Mouse (Mus musculus): ENCODE data around the gene Aspdh. TPM values are rescaled to one million over a fixed set of nuclear protein-coding genes. Genes with fewer than 3 reads are reported as not detected.
A peak's percentile ranks its signal among the peaks of the same experiment; 100 is the strongest.

Aspdh gene
- total RNA-seq, 2 experiments from 2014 or later: 0.63 TPM; not detected in 1

DNA sequence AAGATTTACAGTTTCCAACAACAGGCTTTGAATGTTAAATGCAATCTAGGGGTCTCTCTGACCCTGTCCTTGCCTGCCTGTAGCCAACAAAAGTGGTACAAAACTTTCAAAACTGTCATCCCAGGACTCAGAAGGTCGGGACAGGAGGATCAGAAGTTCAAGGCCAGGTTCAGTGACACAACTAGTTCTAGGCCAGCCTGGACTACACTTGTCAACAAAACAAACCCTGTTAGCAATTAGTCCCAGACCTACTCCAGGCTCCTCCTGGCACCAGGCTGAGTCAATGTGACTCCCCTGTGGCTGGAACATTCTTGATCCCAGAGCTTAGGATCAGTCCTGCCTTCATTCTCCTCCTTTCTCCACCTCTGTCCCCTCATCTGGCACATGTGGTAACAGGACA lies 33.7 kb downstream of the Aspdh start:
- DNase-seq: no peak

DNA sequence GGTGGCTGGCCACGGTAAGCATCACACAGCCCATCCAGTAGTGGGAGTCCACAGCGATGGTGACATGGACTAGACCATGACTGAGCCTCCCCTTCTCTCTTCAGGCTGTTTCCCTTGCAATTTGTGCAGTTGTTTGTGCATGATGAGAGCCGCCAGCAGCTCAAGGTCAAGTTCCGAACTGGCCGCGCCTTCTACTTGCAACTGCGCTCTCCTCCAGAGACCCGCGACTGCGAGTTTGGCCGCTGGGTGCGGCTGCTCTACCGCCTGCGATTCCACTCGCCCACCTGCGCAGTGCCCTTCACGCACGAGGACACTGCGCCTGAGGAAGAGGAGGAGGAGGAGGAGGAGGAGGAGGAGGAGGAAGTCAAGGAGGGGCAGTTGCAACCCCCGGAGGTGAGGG lies 34.9 kb downstream of the Aspdh start:
- peak in 1 of 2 experiments; percentile 27 for DNase-seq

DNA sequence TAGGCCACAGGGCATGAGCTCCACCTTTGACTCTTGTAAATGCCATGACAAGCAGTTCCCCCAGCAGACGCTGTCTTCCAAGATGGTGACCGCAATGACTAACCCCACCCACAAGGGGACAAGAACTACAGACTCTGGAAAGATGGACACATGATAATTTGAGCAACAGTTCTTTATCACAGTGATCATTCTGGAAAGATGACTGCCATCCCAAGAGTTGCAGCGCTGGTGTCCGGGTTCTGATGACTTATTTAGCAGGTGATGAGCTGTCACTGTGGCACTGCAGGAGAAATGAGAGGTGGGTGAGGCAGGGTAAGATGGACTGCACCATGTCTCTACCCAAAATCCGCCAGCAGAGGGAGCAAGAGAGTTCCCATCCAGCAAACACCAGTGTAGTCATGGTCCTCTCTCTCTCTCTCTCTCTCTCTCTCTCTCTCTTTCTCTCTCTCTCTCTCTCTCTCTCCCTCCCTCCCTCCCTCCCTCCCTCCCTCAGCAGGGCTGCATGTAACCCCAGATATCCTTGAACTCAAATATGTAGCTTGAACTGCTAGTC lies 36.4 kb downstream of the Aspdh start:
- DNase-seq: peak; percentile 71 to 83

DNA sequence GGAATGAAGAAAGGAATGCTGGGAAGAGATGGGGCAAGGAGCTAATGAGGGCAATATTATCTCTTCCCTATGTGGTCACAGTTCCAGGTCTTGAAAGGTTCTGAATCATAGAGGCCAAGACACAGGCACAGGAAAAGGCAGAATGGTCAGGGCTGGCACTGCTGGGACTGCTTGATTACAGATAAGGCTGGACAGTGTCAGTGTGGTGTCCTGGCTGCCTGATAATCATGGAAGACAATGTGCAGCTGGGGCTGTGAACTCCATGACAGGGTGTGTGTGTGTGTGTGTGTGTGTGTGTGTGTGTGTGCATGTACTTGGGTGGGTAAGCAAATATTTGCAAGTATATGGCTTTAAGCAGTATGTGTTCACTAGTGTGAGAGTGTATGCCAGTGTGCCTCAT lies 42.3 kb downstream of the Aspdh start:
- no peak for DNase-seq

Small RNA genes within 50 kb of the gene (microRNA-seq; reads per million reads assigned to microRNA genes)
- gene Mir7052: 1.7 reads per million

Other genes starting within 250 kb of the Aspdh start
- gene Klk1b5, start 249.4 kb upstream of the Aspdh start, total RNA-seq (2021): not detected
- gene Klk1, start 240.0 kb upstream of the Aspdh start, total RNA-seq (2021): not detected
- not detected for gene Gm36864, start 229.2 kb upstream of the Aspdh start, total RNA-seq (2021)
- under 1 TPM; 0.43 to 0.63 TPM for gene 1700028J19Rik, start 218.7 kb upstream of the Aspdh start, total RNA-seq (2021)
- gene 2410002F23Rik, start 218.7 kb upstream of the Aspdh start, total RNA-seq (2021): 100 to 1,000 TPM in 1 of 2 experiments, 10 to 100 TPM in 1; 99.6 to 120 TPM
- gene Acp4, start 208.0 kb upstream of the Aspdh start, total RNA-seq (2021): not detected
- not detected for gene Gm15517, start 203.9 kb upstream of the Aspdh start, total RNA-seq (2021)
- gene Clec11a, start 158.5 kb upstream of the Aspdh start, total RNA-seq (2021): 1 to 10 TPM; 4.1 TPM
- 1 to 10 TPM; 5.2 to 6.7 TPM for gene Shank1, start 155.1 kb upstream of the Aspdh start, total RNA-seq (2021)
- gene Syt3, start 81.3 kb upstream of the Aspdh start, total RNA-seq (2021): 1 to 10 TPM; 3.0 to 4.7 TPM
- under 1 TPM; 0.63 to 0.99 TPM for gene 1700008O03Rik, start 79.6 kb upstream of the Aspdh start, total RNA-seq (2021)
- gene Lrrc4b, start 36.4 kb upstream of the Aspdh start, total RNA-seq (2021): 1 to 10 TPM; 3.9 to 4.9 TPM
- gene Josd2, start 2.6 kb downstream of the Aspdh start, total RNA-seq (2021): 10 to 100 TPM; 53.9 to 61.0 TPM
- gene Emc10, start 31.1 kb downstream of the Aspdh start, total RNA-seq (2021): 10 to 100 TPM; 91.2 to 99.2 TPM
- 1 to 10 TPM; 8.5 to 9.5 TPM for gene Fam71e1, start 31.2 kb downstream of the Aspdh start, total RNA-seq (2021)
- gene Mybpc2, start 59.3 kb downstream of the Aspdh start, total RNA-seq (2021): not detected
- under 1 TPM; 0.30 to 0.49 TPM for gene Spib, start 66.7 kb downstream of the Aspdh start, total RNA-seq (2021)
- gene Pold1, start 83.5 kb downstream of the Aspdh start, total RNA-seq (2021): 10 to 100 TPM; 12.6 to 17.0 TPM
- gene Nr1h2, start 88.6 kb downstream of the Aspdh start, total RNA-seq (2021): 100 to 1,000 TPM in 1 of 2 experiments, 10 to 100 TPM in 1; 98.5 to 113 TPM
- under 1 TPM; 0.40 to 0.89 TPM for gene Napsa, start 107.0 kb downstream of the Aspdh start, total RNA-seq (2021)
- 1 to 10 TPM; 2.6 to 3.9 TPM for gene Kcnc3, start 125.3 kb downstream of the Aspdh start, total RNA-seq (2021)
- gene Myh14, start 205.5 kb downstream of the Aspdh start, total RNA-seq (2021): 1 to 10 TPM; 3.0 to 4.9 TPM
- not detected for gene Izumo2, start 243.4 kb downstream of the Aspdh start, total RNA-seq (2021)